Mouse (Mus musculus): Measurements from ENCODE around the gene 1110051M20Rik. TPM values are rescaled to one million over a fixed set of nuclear protein-coding genes. Genes with fewer than 3 reads are reported as not detected.

Gene 1110051M20Rik
- total RNA-seq, 2 experiments from 2014 or later = 90.8 to 106 TPM

DNA sequence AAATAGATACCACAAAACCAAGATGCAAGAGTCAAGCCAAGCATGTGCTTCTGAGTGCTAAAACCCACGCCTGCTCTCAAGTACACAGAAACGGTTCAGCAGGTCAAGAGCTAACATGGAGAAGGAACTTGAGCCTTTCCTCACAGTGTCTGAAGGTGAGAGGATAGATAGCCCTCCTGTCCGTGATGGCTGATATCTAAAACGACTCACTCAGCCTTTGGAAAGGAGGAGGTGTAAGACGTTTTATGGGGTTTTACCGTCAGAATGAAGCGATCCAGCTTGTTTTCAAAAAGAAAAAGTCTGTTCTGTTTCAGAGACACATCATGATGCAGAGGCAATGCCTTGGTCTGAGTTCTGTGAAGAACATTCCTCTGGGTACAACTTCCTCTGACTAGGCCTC, 130.3 kb downstream of the 1110051M20Rik start:
- no peak for DNase-seq (ENCODE audit: low spot score in 2 of 2)

GRCm38 (mm10) chr2:91312578-91313311, 131.8 kb downstream of the 1110051M20Rik start:
- peak in 1 of 2 experiments; percentile 42 for DNase-seq (ENCODE audit: low spot score in 2 of 2)

DNA sequence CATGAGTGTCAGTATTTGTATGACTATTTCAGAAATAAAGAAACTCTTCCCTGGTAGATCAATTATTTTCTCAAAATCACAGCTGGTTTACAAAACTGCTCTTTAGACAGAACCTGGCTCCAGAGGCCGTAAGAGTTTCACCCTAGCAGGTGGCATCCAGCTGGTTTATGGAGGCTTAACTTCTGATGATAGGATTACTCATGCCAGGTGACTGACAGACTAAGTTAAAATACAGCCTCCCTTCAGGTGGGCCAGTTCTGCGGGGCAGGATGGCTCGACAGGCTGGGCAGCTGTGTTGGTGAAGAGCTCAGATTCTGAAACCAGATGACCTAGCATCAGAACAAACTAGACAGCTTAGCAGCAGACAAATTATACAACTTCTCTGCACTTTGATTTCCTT, 135.0 kb downstream of the 1110051M20Rik start:
- DNase-seq (ENCODE audit: low spot score in 2 of 2) = no peak

- no peak for DNase-seq (ENCODE audit: low spot score in 2 of 2)
These were observed 135.8 kb downstream of the 1110051M20Rik start for GRCm38 (mm10) chr2:91308680-91309079.

DNA sequence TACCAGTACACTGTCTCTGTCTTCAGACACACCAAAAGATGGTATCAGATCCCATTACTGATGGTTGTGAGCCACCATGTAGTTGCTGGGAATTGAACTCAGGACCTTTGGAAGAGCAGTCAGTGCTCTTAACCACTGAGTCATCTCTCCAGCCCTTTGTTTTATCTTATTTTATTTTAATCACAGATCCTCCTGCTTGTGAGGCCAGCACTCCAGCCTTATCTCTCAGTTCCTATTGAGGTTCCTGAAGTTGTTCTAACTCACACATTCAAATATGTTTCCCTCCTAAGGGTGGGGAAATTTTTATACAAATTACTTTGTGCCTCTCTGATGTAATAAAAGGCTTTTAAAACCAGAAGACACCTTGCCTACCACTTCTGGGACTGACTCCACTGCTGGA, 137.9 kb downstream of the 1110051M20Rik start:
- DNase-seq (ENCODE audit: low spot score in 2 of 2) = no peak

GRCm38 (mm10) chr2:91305926-91306325, 138.6 kb downstream of the 1110051M20Rik start:
- DNase-seq (ENCODE audit: low spot score in 2 of 2) = no peak

DNA sequence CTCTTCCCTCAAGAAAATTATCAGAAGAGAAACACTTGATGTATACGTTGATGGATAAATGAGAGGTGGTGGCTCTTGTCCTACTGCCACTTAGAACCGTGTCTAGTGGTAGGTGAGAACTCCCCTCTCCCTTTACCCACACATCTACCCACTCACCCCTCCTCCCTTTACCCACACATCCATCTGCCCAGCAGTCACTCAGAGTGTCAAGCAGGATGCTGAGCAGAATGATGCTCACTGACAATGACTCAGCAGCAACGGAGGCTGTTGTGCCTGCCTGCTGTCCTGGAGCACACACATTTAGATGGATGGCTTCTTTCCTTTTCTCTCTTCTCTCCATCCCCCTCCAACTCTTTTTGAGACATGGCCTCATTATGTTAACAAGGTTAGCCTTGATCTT, 141.7 kb downstream of the 1110051M20Rik start:
- peak in 1 of 2 experiments; percentile 60 for DNase-seq (ENCODE audit: low spot score in 2 of 2)

DNA sequence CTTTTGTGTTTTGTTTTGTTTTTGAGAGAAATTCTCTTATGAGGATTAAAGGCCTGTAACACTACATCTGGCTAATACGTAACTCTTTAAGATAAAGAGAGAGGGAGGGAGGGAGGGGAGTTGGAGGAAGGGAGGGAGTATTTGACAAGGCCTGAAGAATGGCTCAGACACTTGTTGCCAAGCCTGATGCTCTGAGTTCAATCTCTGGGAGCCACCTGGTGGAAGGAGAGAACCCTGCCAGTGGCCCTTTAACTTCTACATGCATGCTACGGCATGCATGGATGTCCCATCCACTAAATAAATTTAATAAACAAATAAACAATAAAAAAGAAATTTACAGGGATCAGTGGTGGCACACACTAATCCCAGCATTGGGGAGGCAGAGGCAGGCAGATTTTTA, 142.7 kb downstream of the 1110051M20Rik start:
- DNase-seq (ENCODE audit: low spot score in 2 of 2) = no peak

GRCm38 (mm10) chr2:91300784-91301183, 143.7 kb downstream of the 1110051M20Rik start:
- DNase-seq (ENCODE audit: low spot score in 2 of 2) = no peak

DNA sequence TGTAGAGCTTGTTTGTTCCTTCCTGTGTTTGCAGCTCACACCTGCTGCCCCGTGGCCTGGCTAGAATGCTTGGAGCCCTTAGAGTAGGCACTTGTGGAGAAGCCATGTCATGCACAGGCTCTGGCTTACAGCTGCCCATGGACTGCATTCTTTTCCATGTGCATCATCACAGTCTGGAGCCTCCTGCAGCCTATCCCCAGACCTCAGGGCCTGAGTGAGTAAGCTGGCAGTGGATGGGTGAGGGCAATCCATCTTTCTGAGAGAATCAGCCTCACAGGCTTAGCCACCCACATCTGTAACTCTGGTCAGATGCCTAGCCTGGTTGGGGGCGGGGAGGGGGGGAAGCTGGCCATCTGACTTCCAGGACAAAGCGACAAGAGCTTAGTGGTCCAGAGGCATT, 145.3 kb downstream of the 1110051M20Rik start:
- DNase-seq (ENCODE audit: low spot score in 2 of 2) = no peak

GRCm38 (mm10) chr2:91295895-91296294, 148.6 kb downstream of the 1110051M20Rik start:
- DNase-seq (ENCODE audit: low spot score in 2 of 2) = no peak

DNA sequence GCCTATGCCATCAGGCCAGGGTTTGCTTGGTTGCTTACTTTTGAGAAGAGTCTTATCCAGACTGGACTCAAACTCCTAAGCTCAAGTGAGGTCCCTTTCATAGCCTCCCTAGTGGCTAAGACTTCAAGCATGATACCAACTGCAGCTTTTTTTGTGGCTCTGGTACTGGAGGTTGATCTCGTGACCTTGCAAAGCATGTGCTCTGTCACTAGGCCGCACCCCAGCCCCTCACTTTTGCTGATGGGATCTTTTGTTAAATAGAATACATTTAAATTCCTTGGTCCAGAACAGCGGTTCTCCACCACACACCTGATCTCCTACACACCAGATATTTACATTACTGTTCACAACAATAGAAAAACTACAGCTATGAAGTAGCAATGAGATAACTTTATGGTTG, 150.3 kb downstream of the 1110051M20Rik start:
- no peak for DNase-seq (ENCODE audit: low spot score in 2 of 2)

DNA sequence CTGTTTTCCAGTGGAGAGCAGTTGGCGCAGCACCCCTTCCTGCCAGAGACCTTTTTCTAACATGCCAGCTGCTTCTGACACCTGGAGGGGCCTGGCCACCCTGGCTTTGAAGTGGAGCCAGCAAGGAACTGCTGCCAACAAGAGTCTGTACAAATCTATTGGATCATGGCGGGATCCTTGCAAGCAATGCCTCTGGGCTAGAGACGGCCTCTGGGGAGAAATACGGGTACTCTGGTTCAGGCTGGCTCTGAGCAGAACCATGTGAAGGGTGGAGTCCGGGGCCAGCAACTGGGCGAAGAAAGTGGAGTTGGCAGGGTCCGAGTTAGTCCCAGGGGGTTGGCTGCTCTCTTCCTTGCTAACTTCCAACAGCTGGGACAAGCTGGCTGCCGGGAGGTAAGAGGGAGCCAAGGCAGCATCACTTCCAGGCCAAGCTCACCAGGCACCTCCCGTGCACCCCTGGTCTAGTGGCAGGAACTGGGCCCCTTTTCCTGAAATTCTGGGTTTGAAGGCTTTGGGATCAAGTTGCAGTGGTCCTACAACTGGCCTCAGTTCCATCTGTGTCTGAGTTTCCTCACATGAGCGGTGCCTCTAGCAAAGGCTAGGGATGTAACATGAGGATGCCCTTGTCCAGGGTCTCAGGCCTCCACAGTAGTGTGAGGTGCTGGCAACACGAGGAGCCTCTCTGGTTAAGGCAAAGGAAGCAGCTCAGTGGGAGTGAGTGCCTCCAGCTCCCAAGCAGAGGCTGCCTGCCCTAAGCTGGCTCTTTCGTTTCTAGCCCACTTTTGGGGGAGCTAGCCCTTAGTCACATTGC, 153.1 kb downstream of the 1110051M20Rik start:
- DNase-seq (ENCODE audit: low spot score in 2 of 2) = peak in 1 of 2 experiments; percentile 65

DNA sequence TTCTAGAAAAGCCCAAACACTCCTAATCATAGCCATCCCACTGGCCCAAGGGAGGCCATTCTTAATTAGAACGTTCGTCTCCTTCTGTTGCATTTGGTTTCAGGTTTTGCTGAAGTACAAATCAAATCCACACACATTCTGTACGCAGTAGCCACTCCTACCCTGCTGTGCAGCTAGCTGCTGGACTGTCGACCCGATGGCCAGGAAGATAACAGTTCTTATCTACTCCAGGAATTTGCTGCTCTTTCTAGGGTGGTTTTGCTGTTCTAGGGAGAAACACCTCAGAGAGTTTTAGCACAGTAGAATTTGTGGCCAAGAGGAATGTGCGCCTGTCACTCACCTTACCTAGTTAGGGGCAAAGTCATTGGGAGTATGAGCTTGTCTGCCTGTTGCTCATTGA, 156.9 kb downstream of the 1110051M20Rik start:
- no peak for DNase-seq (ENCODE audit: low spot score in 2 of 2)

DNA sequence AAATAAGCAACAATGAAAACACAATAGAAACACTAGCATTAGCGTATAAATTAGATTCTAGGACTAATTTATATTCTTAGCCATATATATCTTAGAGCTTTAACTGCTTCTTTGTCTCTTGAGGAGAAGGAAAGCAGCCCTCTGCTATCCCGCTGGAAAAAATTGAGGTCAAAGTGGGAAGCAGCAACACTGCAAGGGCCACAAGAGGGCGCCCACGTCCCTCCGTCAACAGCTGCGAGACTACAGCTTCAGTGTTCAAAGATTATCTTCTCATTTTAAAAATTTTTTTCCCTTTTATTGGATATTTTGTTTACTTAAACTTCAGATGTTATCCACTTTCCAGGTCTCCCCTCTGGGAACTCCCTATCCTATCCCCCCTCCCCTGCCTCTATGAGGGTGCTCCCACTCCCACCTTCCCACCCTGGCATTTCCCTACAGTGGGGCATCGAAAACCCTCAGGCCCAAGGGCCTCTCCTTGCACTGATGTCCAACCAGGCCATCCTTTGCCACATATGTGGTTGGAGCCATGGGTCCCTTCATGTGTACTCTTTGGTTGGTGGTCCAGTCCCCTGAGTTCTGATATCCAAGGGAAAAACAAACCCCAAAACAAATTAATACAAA, 158.5 kb downstream of the 1110051M20Rik start:
- peak; percentile 78 to 88 for DNase-seq (ENCODE audit: low spot score in 2 of 2)

- DNase-seq (ENCODE audit: low spot score in 2 of 2) = peak; percentile 41 to 65
These were observed 159.9 kb downstream of the 1110051M20Rik start for GRCm38 (mm10) chr2:91284375-91285199.

DNA sequence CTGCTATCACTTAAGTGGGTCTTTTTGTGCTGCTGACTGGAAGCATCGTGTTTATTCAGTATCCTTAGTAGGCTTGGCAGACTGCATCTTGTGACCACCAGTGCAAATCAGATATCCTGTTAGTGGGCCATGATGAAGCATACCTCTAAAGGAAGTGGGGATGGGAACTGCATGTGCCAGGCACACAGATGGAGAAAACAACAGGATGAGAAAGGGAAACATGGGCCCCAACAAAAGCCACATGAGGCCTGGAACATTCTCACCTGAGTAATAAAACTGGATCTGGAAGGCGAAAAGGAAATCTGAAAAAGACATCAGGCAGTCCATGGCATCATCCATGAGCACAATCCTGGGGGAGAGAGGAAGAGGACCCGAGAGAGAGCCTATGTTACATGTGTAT, 160.5 kb downstream of the 1110051M20Rik start:
- no peak for DNase-seq (ENCODE audit: low spot score in 2 of 2)

- DNase-seq (ENCODE audit: low spot score in 2 of 2) = no peak
These were observed 163.1 kb downstream of the 1110051M20Rik start for GRCm38 (mm10) chr2:91281366-91281765.

GRCm38 (mm10) chr2:91279372-91279755, 165.1 kb downstream of the 1110051M20Rik start:
- no peak for DNase-seq (ENCODE audit: low spot score in 2 of 2)

DNA sequence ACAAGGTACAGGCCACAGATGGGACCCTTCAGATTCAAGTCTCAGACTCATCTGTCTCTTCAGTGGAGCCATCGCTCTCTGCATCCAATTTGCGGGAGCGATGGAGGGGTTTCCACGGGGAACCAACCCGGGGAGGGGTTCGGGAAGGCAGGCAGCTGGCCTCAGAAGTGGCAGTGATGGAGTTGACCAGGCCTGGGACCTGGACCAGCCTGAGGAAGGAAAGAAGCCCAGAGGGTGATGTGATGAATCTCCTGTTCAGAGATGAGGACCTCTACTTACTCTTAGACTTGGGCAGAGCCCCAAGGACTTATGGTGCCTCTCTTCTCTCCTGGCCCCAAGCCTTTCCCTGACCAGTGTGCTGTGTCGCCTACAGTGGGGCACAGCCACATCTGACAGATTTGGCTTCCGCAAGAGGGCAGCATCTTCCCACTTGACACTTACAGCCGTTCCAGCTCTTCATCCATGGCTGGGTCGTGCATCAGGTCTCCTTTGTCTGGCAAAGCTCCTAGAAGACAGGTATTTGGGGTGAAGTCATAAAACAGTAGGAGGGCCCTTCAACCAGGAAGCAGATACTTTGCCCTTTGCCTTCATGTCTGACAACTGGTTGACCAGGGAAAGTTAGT, 165.6 kb downstream of the 1110051M20Rik start:
- no peak for DNase-seq (ENCODE audit: low spot score in 2 of 2)
